Mouse (Mus musculus): ENCODE data around the gene Adgrg6. TPM values are rescaled to one million over a fixed set of nuclear protein-coding genes. Genes with fewer than 3 reads are reported as not detected.
A peak's percentile ranks its signal among the peaks of the same experiment; 100 is the strongest.

Adgrg6 gene
- total and polyA plus RNA-seq, 2 experiments = 0.44 to 1.4 TPM

- no peaks in the 10 kb centered on the region for H3K4me1 ChIP-seq (ENCODE audit: control insufficient read depth, insufficient read depth, low read length)
- H3K9ac ChIP-seq (ENCODE audit: low read depth, low read length) = no peak overlapping the region
- H3K79me2 ChIP-seq (ENCODE audit: control insufficient read depth, insufficient read depth, low read length) = no peaks in the 10 kb centered on the region
- no peaks in the 10 kb centered on the region for H3K36me3 ChIP-seq (ENCODE audit: control insufficient read depth, insufficient read depth, low read length)
- no peak for DNase-seq (ENCODE audit: extremely low read depth, low read depth, low spot score)
- H3K4me3 ChIP-seq (ENCODE audit: insufficient read depth, low read depth, low read length) = no peak overlapping the region
- no peaks in the 10 kb centered on the region for H3K27me3 ChIP-seq (ENCODE audit: control insufficient read depth, insufficient read depth, low read length)
- TF ChIP-seq CTCF (IDR thresholded peaks at IDR 0.05; ENCODE audit: low read depth, low read length) = no peak
- no peak for TF ChIP-seq POLR2A (IDR thresholded peaks at IDR 0.05; ENCODE audit: extremely low read depth, insufficient read depth, low read length)
- 59% methylated on average over 5 of the region's 5 CpGs for WGBS
- no peak overlapping the region for H3K27ac ChIP-seq (replicated peaks; ENCODE audit: insufficient read depth, low read depth, low read length)
These were observed 63.0 kb downstream of the Adgrg6 start for GRCm38 (mm10) chr10:14482483-14482882.

GRCm38 (mm10) chr10:14480928-14481327 lies 64.5 kb downstream of the Adgrg6 start:
- DNase-seq (ENCODE audit: extremely low read depth, low read depth, low spot score) = no peak
- Histone ChIP-seq H3K79me2 (ENCODE audit: control insufficient read depth, insufficient read depth, low read length) (no peaks in the 10 kb centered on the region), H3K27ac (replicated peaks; ENCODE audit: insufficient read depth, low read depth, low read length) (no peak overlapping the region), H3K9ac (ENCODE audit: low read depth, low read length) (no peak overlapping the region), H3K27me3 (ENCODE audit: control insufficient read depth, insufficient read depth, low read length) (no peaks in the 10 kb centered on the region), H3K36me3 (ENCODE audit: control insufficient read depth, insufficient read depth, low read length) (no peaks in the 10 kb centered on the region), H3K4me3 (ENCODE audit: insufficient read depth, low read depth, low read length) (no peak overlapping the region), H3K4me1 (ENCODE audit: control insufficient read depth, insufficient read depth, low read length) (no peaks in the 10 kb centered on the region)
- 75% methylated on average over 5 of the region's 5 CpGs for WGBS
- no peak for TF ChIP-seq CTCF (IDR thresholded peaks at IDR 0.05; ENCODE audit: low read depth, low read length)

GRCm38 (mm10) chr10:14476393-14476792 lies 69.1 kb downstream of the Adgrg6 start:
- WGBS = 74% methylated on average over 1 of the region's 1 CpGs
- Histone ChIP-seq H3K4me3 (ENCODE audit: insufficient read depth, low read depth, low read length) (no peak overlapping the region), H3K4me1 (ENCODE audit: control insufficient read depth, insufficient read depth, low read length) (no peaks in the 10 kb centered on the region), H3K9ac (ENCODE audit: low read depth, low read length) (no peak overlapping the region), H3K79me2 (ENCODE audit: control insufficient read depth, insufficient read depth, low read length) (no peaks in the 10 kb centered on the region), H3K36me3 (ENCODE audit: control insufficient read depth, insufficient read depth, low read length) (no peaks in the 10 kb centered on the region), H3K27ac (replicated peaks; ENCODE audit: insufficient read depth, low read depth, low read length) (no peak overlapping the region), H3K27me3 (ENCODE audit: control insufficient read depth, insufficient read depth, low read length) (no peaks in the 10 kb centered on the region)
- DNase-seq (ENCODE audit: extremely low read depth, low read depth, low spot score) = no peak
- no peak for TF ChIP-seq POLR2A (IDR thresholded peaks at IDR 0.05; ENCODE audit: extremely low read depth, insufficient read depth, low read length)
- TF ChIP-seq CTCF (IDR thresholded peaks at IDR 0.05; ENCODE audit: low read depth, low read length) = no peak

- WGBS = 78% methylated on average over 2 of the region's 2 CpGs
- H3K27ac ChIP-seq (replicated peaks; ENCODE audit: insufficient read depth, low read depth, low read length) = no peak overlapping the region
- TF ChIP-seq POLR2A (IDR thresholded peaks at IDR 0.05; ENCODE audit: extremely low read depth, insufficient read depth, low read length) = no peak
- no peak for TF ChIP-seq CTCF (IDR thresholded peaks at IDR 0.05; ENCODE audit: low read depth, low read length)
- H3K4me3 ChIP-seq (ENCODE audit: insufficient read depth, low read depth, low read length) = no peak overlapping the region
- no peaks in the 10 kb centered on the region for H3K79me2 ChIP-seq (ENCODE audit: control insufficient read depth, insufficient read depth, low read length)
- H3K9ac ChIP-seq (ENCODE audit: low read depth, low read length) = no peak overlapping the region
- H3K4me1 ChIP-seq (ENCODE audit: control insufficient read depth, insufficient read depth, low read length) = no peaks in the 10 kb centered on the region
- no peak for DNase-seq (ENCODE audit: extremely low read depth, low read depth, low spot score)
- H3K27me3 ChIP-seq (ENCODE audit: control insufficient read depth, insufficient read depth, low read length) = no peaks in the 10 kb centered on the region
- no peaks in the 10 kb centered on the region for H3K36me3 ChIP-seq (ENCODE audit: control insufficient read depth, insufficient read depth, low read length)
These were observed 69.8 kb downstream of the Adgrg6 start for GRCm38 (mm10) chr10:14475641-14476040.

- Histone ChIP-seq H3K4me1 (ENCODE audit: control insufficient read depth, insufficient read depth, low read length) (no peaks in the 10 kb centered on the region), H3K36me3 (ENCODE audit: control insufficient read depth, insufficient read depth, low read length) (no peaks in the 10 kb centered on the region), H3K4me3 (ENCODE audit: insufficient read depth, low read depth, low read length) (no peak overlapping the region), H3K79me2 (ENCODE audit: control insufficient read depth, insufficient read depth, low read length) (no peaks in the 10 kb centered on the region), H3K27me3 (ENCODE audit: control insufficient read depth, insufficient read depth, low read length) (no peaks in the 10 kb centered on the region), H3K27ac (replicated peaks; ENCODE audit: insufficient read depth, low read depth, low read length) (no peak overlapping the region), H3K9ac (ENCODE audit: low read depth, low read length) (no peak overlapping the region)
- TF ChIP-seq POLR2A (IDR thresholded peaks at IDR 0.05; ENCODE audit: extremely low read depth, insufficient read depth, low read length) (no peak), CTCF (IDR thresholded peaks at IDR 0.05; ENCODE audit: low read depth, low read length) (no peak)
- 63% methylated on average over 8 of the region's 8 CpGs for WGBS
- DNase-seq (ENCODE audit: extremely low read depth, low read depth, low spot score) = peak; percentile 54
These were observed 70.7 kb downstream of the Adgrg6 start for GRCm38 (mm10) chr10:14474541-14475305.

- DNase-seq (ENCODE audit: extremely low read depth, low read depth, low spot score) = no peak
- Histone ChIP-seq H3K27me3 (ENCODE audit: control insufficient read depth, insufficient read depth, low read length) (no peaks in the 10 kb centered on the region), H3K79me2 (ENCODE audit: control insufficient read depth, insufficient read depth, low read length) (no peaks in the 10 kb centered on the region), H3K27ac (replicated peaks; ENCODE audit: insufficient read depth, low read depth, low read length) (no peak overlapping the region), H3K4me3 (ENCODE audit: insufficient read depth, low read depth, low read length) (no peak overlapping the region), H3K9ac (ENCODE audit: low read depth, low read length) (no peak overlapping the region), H3K36me3 (ENCODE audit: control insufficient read depth, insufficient read depth, low read length) (no peaks in the 10 kb centered on the region), H3K4me1 (ENCODE audit: control insufficient read depth, insufficient read depth, low read length) (no peaks in the 10 kb centered on the region)
- WGBS = 61% methylated on average over 5 of the region's 5 CpGs
- no peak for TF ChIP-seq POLR2A (IDR thresholded peaks at IDR 0.05; ENCODE audit: extremely low read depth, insufficient read depth, low read length)
- TF ChIP-seq CTCF (IDR thresholded peaks at IDR 0.05; ENCODE audit: low read depth, low read length) = no peak
These were observed 74.4 kb downstream of the Adgrg6 start for GRCm38 (mm10) chr10:14471039-14471550.

Measured in liver, adult 2 months (tissue).